Mouse (Mus musculus) neural tube, embryonic 14.5 days (tissue): ENCODE measurements around the gene Shisa7. TPM values are rescaled to one million over a fixed set of nuclear protein-coding genes. Genes with fewer than 3 reads are reported as not detected.
A peak's percentile ranks its signal among the peaks of the same experiment; 100 is the strongest.

Experiments
- ATAC-seq: fragments of 200-750 bp; cut with Nextera tagmentation; 2 replicates; pipeline ENCODE4 v1.8.0; 2017; ENCODE audit warnings: low read depth, mild to moderate bottlenecking, moderate TSS enrichment, moderate library complexity
- H3K27ac ChIP-seq: fragments of 300-500 bp; sonication (generic); 2 replicates; pipeline ENCODE4 v1.5.1; 2014; ENCODE audit warnings: low read depth, mild to moderate bottlenecking, control low read depth, low read length, moderate library complexity, mixed read lengths
- H3K27me3 ChIP-seq: fragments of 300-500 bp; sonication (generic); 2 replicates; pipeline ENCODE4 v1.6.1; 2014; ENCODE audit warnings: low read length; ENCODE audit not compliant: control insufficient read depth, insufficient read depth
- H3K36me3 ChIP-seq: fragments of 300-500 bp; sonication (generic); 2 replicates; pipeline ENCODE4 v1.6.1; 2014; ENCODE audit warnings: low read length, mixed read lengths; ENCODE audit not compliant: control insufficient read depth, insufficient read depth
- H3K4me1 ChIP-seq: fragments of 300-500 bp; sonication (generic); 2 replicates; pipeline ENCODE4 v1.6.1; 2014; ENCODE audit warnings: low read length; ENCODE audit not compliant: control insufficient read depth, insufficient read depth
- H3K4me2 ChIP-seq: fragments of 300-500 bp; sonication (generic); 2 replicates; pipeline ENCODE4 v1.6.1; 2014; ENCODE audit warnings: mild to moderate bottlenecking, low read depth, low read length, control low read depth
- H3K4me3 ChIP-seq: fragments of 300-500 bp; sonication (generic); 2 replicates; pipeline ENCODE4 v1.5.1; 2014; ENCODE audit warnings: low read depth, low read length, control low read depth, mixed read lengths
- H3K9ac ChIP-seq: fragments of 300-500 bp; sonication (generic); replicated peaks from 2 replicates; pipeline ENCODE4 v1.6.1; 2014; ENCODE audit warnings: low read depth, mild to moderate bottlenecking, control low read depth, low read length, mixed read lengths
- H3K9me3 ChIP-seq: fragments of 300-500 bp; sonication (generic); 2 replicates; pipeline ENCODE4 v1.6.1; 2016; ENCODE audit warnings: low read length; ENCODE audit not compliant: control insufficient read depth
- WGBS: fragments of 180-500 bp; shearing (Covaris S2); extraction: QIAGEN DNeasy Blood & Tissue Kit; methylation state at CpG from one replicate; pipeline ENCODE4 v1.1.7; 2014; 5-methylcytosine and 5-hydroxymethylcytosine counted together
- polyA plus RNA-seq: library from polyadenylated mRNA; unstranded; fragments of >200 nt; fragmentation: Nextera tagmentation; extraction: Ambion mirVana; gene quantifications from 2 replicates; pipeline ENCODE4 v1.2.1, GENCODE M21; 2014

The Shisa7 gene
- polyA plus RNA-seq, 1 experiment from 2014 or later: 18.7 TPM

GRCm38 (mm10) chr7:4779921-4780320, 64.6 kb downstream of the Shisa7 start:
- 44% methylated on average over 5 of the region's 5 CpGs for WGBS
- Histone ChIP-seq H3K4me1 (peaks cover 7% of the 10 kb centered on the region; the same call in 1 of the 2 replicates), H3K9ac (no peak overlapping the region), H3K4me2 (no peak overlapping the region), H3K9me3 (no peaks in the 10 kb centered on the region), H3K4me3 (no peak overlapping the region), H3K27me3 (peaks cover 36% of the 10 kb centered on the region), H3K36me3 (no peaks in the 10 kb centered on the region), H3K27ac (no peak overlapping the region)
- no peak for ATAC-seq

- Histone ChIP-seq H3K9ac (no peak overlapping the region), H3K4me2 (no peak overlapping the region)
These were observed 66.5 kb downstream of the Shisa7 start for GRCm38 (mm10) chr7:4777851-4778637.

DNA sequence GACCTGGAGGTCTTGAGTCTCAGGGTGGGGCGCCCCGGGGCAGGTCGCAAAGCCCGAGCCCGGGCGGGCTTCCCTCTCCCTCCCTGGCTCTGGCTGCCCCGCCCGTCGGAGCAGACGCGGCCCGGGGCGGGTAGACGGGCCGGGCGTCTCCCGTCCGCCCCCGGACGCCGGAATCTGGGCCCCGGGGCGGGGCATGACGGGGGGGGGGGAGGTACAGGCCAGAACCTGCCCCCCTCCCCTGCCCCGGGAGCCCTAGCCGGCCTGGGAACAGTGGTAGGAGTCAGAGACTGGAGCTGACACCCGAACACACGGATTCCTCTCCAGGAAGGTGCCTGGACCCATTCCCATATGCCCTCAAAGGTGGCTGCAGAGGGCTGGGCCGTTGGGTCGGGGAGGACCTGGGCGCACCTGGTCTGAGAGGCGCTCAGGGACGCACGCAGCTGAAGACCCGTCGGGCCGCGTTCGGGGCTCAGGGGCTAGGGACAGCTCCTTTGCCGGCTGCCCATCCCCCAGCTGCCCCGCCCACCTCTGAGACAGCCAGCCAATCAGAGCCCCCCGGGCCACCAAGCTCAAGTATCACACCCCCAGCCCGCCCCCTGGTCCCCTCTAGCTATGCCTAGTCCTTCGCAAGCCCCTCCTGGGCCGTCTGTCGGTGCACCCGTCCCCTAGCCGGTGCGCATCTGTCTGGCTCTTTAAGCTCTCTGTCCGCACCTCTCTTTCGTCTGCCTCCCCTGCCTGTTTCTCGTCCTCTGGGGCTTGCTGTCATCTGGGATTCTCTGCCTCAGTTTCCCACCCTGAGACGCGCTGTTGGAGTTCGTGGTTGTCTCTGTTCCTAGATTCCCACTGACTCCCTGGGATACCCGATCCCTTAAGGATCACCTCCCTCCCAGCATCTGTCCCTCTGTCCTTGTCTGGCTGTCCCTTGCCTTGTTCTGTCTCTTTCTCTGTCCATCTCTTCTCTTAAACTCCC, 67.3 kb downstream of the Shisa7 start:
- Histone ChIP-seq H3K9me3 (no peaks in the 10 kb centered on the region), H3K27me3 (peaks cover 36% of the 10 kb centered on the region), H3K36me3 (no peaks in the 10 kb centered on the region), H3K4me3 (peak overlapping the region; percentile 26; the same call in 1 of the 2 replicates), H3K4me1 (peaks cover 7% of the 10 kb centered on the region; the same call in 1 of the 2 replicates), H3K4me2 (peak overlapping the region; percentile 41), H3K27ac (no peak overlapping the region), H3K9ac (peak overlapping the region; percentile 28; the same call in 1 of the 2 replicates)
- ATAC-seq: peak; percentile 77
- under 1% methylated on average over 41 of the region's 56 CpGs for WGBS

More at GRCm38 (mm10) chr7:4777851-4778637, 66.5 kb downstream of the Shisa7 start:
- WGBS: 6% methylated on average over 18 of the region's 20 CpGs
- H3K4me1 ChIP-seq: peaks cover 7% of the 10 kb centered on the region; the same call in 1 of the 2 replicates
- no peaks in the 10 kb centered on the region for H3K9me3 ChIP-seq
- H3K27ac ChIP-seq: no peak overlapping the region
- peaks cover 36% of the 10 kb centered on the region for H3K27me3 ChIP-seq
- no peak for ATAC-seq
- H3K4me3 ChIP-seq: no peak overlapping the region
- no peaks in the 10 kb centered on the region for H3K36me3 ChIP-seq

GRCm38 (mm10) chr7:4776131-4776530, 68.4 kb downstream of the Shisa7 start:
- Histone ChIP-seq H3K36me3 (no peaks in the 10 kb centered on the region), H3K27me3 (peaks cover 36% of the 10 kb centered on the region), H3K27ac (no peak overlapping the region; the same call in 1 of the 2 replicates), H3K9ac (no peak overlapping the region), H3K4me1 (peaks cover 7% of the 10 kb centered on the region; the same call in 1 of the 2 replicates), H3K4me3 (no peak overlapping the region), H3K9me3 (no peaks in the 10 kb centered on the region), H3K4me2 (no peak overlapping the region)
- WGBS: 54% methylated on average over 10 of the region's 10 CpGs
- no peak for ATAC-seq

Other genes starting within 250 kb of the Shisa7 start
- 0.20 and 0.22 TPM in 2 replicates for gene Ptprh, start 240.7 kb downstream of the Shisa7 start, polyA plus RNA-seq
- gene Tmem86b, start 213.3 kb downstream of the Shisa7 start, polyA plus RNA-seq: 3.3 and 3.4 TPM in 2 replicates
- 6.1 and 10.9 TPM in 2 replicates for gene Ppp6r1, start 185.7 kb downstream of the Shisa7 start, polyA plus RNA-seq
- gene Hspbp1, start 159.6 kb downstream of the Shisa7 start, polyA plus RNA-seq: 141 and 143 TPM in 2 replicates
- gene Brsk1, start 154.1 kb downstream of the Shisa7 start, polyA plus RNA-seq: 10.1 and 12.9 TPM in 2 replicates
- 0.19 TPM in 2 replicates for gene Tmem150b, start 119.4 kb downstream of the Shisa7 start, polyA plus RNA-seq
- gene Kmt5c, start 104.6 kb downstream of the Shisa7 start, polyA plus RNA-seq: 50.9 and 64.8 TPM in 2 replicates
- gene Cox6b2, start 91.6 kb downstream of the Shisa7 start, polyA plus RNA-seq: 10.8 and 17.7 TPM in 2 replicates
- 0.13 TPM in 1 of 2 replicates, not detected in the other for gene Fam71e2, start 73.4 kb downstream of the Shisa7 start, polyA plus RNA-seq
- 0.44 and 0.48 TPM in 2 replicates for gene Il11, start 61.8 kb downstream of the Shisa7 start, polyA plus RNA-seq
- 0.46 TPM in 1 of 2 replicates, not detected in the other for gene Tmem190, start 61.8 kb downstream of the Shisa7 start, polyA plus RNA-seq
- 3.5 and 3.6 TPM in 2 replicates for gene Tmem238, start 55.0 kb downstream of the Shisa7 start, polyA plus RNA-seq
- 154 and 173 TPM in 2 replicates for gene Rpl28, start 51.8 kb downstream of the Shisa7 start, polyA plus RNA-seq
- gene Ube2s, start 32.1 kb downstream of the Shisa7 start, polyA plus RNA-seq: 249 and 263 TPM in 2 replicates
- gene Isoc2b, start 25.6 kb upstream of the Shisa7 start, polyA plus RNA-seq: 3.2 and 3.9 TPM in 2 replicates
- 0.58 and 0.76 TPM in 2 replicates for gene Isoc2a, start 32.5 kb upstream of the Shisa7 start, polyA plus RNA-seq
- gene Gm36210, start 61.8 kb upstream of the Shisa7 start, polyA plus RNA-seq: 0.37 and 0.41 TPM in 2 replicates
- gene Zfp628, start 70.5 kb upstream of the Shisa7 start, polyA plus RNA-seq: 2.8 and 3.7 TPM in 2 replicates
- gene Nat14, start 77.3 kb upstream of the Shisa7 start, polyA plus RNA-seq: 24.4 and 27.9 TPM in 2 replicates
- 0.40 and 1.3 TPM in 2 replicates for gene Ssc5d, start 81.1 kb upstream of the Shisa7 start, polyA plus RNA-seq
- not detected in 2 replicates for gene Sbk2, start 119.7 kb upstream of the Shisa7 start, polyA plus RNA-seq
- 0.52 and 0.75 TPM in 2 replicates for gene Sbk3, start 126.5 kb upstream of the Shisa7 start, polyA plus RNA-seq
- 55.6 and 67.7 TPM in 2 replicates for gene Zfp579, start 151.5 kb upstream of the Shisa7 start, polyA plus RNA-seq
- 5.9 and 7.9 TPM in 2 replicates for gene Zfp524, start 169.7 kb upstream of the Shisa7 start, polyA plus RNA-seq
- 27.2 and 30.4 TPM in 2 replicates for gene Fiz1, start 170.0 kb upstream of the Shisa7 start, polyA plus RNA-seq
- gene Gm44973, start 170.8 kb upstream of the Shisa7 start, polyA plus RNA-seq: 2.6 and 2.7 TPM in 2 replicates
- gene Zfp865, start 175.7 kb upstream of the Shisa7 start, polyA plus RNA-seq: 5.9 and 6.8 TPM in 2 replicates
- gene Ccdc106, start 175.9 kb upstream of the Shisa7 start, polyA plus RNA-seq: 53.6 and 64.8 TPM in 2 replicates
- gene 4632433K11Rik, start 189.4 kb upstream of the Shisa7 start, polyA plus RNA-seq: not detected in 2 replicates
- gene Zfp784, start 193.8 kb upstream of the Shisa7 start, polyA plus RNA-seq: 6.6 and 8.5 TPM in 2 replicates
- 102 and 111 TPM in 2 replicates for gene Zfp580, start 206.8 kb upstream of the Shisa7 start, polyA plus RNA-seq
- 83.0 and 84.2 TPM in 2 replicates for gene U2af2, start 217.4 kb upstream of the Shisa7 start, polyA plus RNA-seq
- gene Epn1, start 235.5 kb upstream of the Shisa7 start, polyA plus RNA-seq: 97.9 and 112 TPM in 2 replicates